Mouse (Mus musculus) central nervous system, embryonic 14 days (tissue): ENCODE results near the gene Ddx5. TPM values are rescaled to one million over a fixed set of nuclear protein-coding genes. Genes with fewer than 3 reads are reported as not detected.

ENCODE experiments used
- polyA plus RNA-seq: library from polyadenylated mRNA; depleted of rRNA; stranded (reverse); fragments of >200 nt; gene quantifications from 2 replicates; pipeline ENCODE4 v1.2.3, GENCODE M21; 2012; rRNA removed

Ddx5 gene
- polyA plus RNA-seq, result 734 and 945 TPM in 2 replicates

GRCm38 (mm10) chr11:106788775-106789459, at the start of gene Ddx5, which contains the start of gene Cep95:
Ddx5 (minus strand) TSS chr11:106789185.
Cep95 (plus strand) TSS chr11:106789252.

GRCm38 (mm10) chr11:106779388-106780088, 9.4 kb downstream of the Ddx5 start, which contains the start of gene Polg2:
Polg2 (minus strand) TSS chr11:106779537.

GRCm38 (mm10) chr11:106751039-106752018, 37.7 kb downstream of the Ddx5 start, which contains the start of gene Milr1:
Milr1 (plus strand) TSS chr11:106751226.

GRCm38 (mm10) chr11:106750121-106750751, 38.7 kb downstream of the Ddx5 start, which contains the start of gene Pecam1:
Pecam1 (minus strand) TSS chr11:106750628.

Other genes starting within 250 kb of the Ddx5 start
- 20.6 and 23.4 TPM in 2 replicates for gene Tex2, start 175.8 kb downstream of the Ddx5 start, polyA plus RNA-seq
- 20.6 and 26.2 TPM in 2 replicates for gene Pecam1, start 38.6 kb downstream of the Ddx5 start, polyA plus RNA-seq
- 1.1 and 1.3 TPM in 2 replicates for gene Milr1, start 38.0 kb downstream of the Ddx5 start, polyA plus RNA-seq
- 10.1 and 10.7 TPM in 2 replicates for gene Polg2, start 9.6 kb downstream of the Ddx5 start, polyA plus RNA-seq
- 28.7 and 31.3 TPM in 2 replicates for gene Cep95, start 67 bp upstream of the Ddx5 start, polyA plus RNA-seq
- 23.4 and 24.8 TPM in 2 replicates for gene Smurf2, start 131.5 kb upstream of the Ddx5 start, polyA plus RNA-seq
- 161 and 219 TPM in 2 replicates for gene Kpna2, start 210.4 kb upstream of the Ddx5 start, polyA plus RNA-seq
- gene 1810010H24Rik, start 236.5 kb upstream of the Ddx5 start, polyA plus RNA-seq, result 3.9 and 4.5 TPM in 2 replicates